Mouse (Mus musculus) liver, postnatal 0 days (tissue): Measurements from ENCODE around the gene Slc25a17. TPM values are rescaled to one million over a fixed set of nuclear protein-coding genes. Genes with fewer than 3 reads are reported as not detected.

Source experiments
- ATAC-seq: fragments of 200-750 bp; cut with Nextera tagmentation; 2 replicates; pipeline ENCODE4 v1.8.0; 2017; ENCODE audit warnings: mild to moderate bottlenecking, moderate library complexity
- DNase-seq: peaks from one replicate; pipeline ENCODE4 v3.0.0-alpha.2; 2016
- H3K27ac ChIP-seq: fragments of 300-500 bp; sonication (generic); 2 replicates; pipeline ENCODE4 v1.5.1; 2014; ENCODE audit warnings: antibody characterized with exemption, moderate library complexity, mild to moderate bottlenecking, low read depth
- H3K27me3 ChIP-seq: fragments of 300-500 bp; sonication (generic); 2 replicates; pipeline ENCODE4 v1.6.1; 2014; ENCODE audit warnings: low read length, control low read depth, mixed read lengths; ENCODE audit not compliant: insufficient read depth
- H3K36me3 ChIP-seq: fragments of 300-500 bp; sonication (generic); replicated peaks from 2 replicates; pipeline ENCODE4 v1.6.1; 2014; ENCODE audit warnings: mild to moderate bottlenecking, control low read depth, low read length, moderate library complexity, mixed read lengths; ENCODE audit not compliant: insufficient read depth
- H3K4me1 ChIP-seq: fragments of 300-500 bp; sonication (generic); 2 replicates; pipeline ENCODE4 v1.6.1; 2014; ENCODE audit warnings: antibody characterized with exemption, mild to moderate bottlenecking, control low read depth; ENCODE audit not compliant: insufficient read depth
- H3K4me2 ChIP-seq: fragments of 300-500 bp; sonication (generic); 2 replicates; pipeline ENCODE4 v1.6.1; 2014; ENCODE audit warnings: low read depth, mild to moderate bottlenecking, low read length, moderate library complexity, mixed read lengths
- H3K4me3 ChIP-seq: fragments of 300-500 bp; sonication (generic); 2 replicates; pipeline ENCODE4 v1.5.1; 2014; ENCODE audit warnings: low read depth, low read length
- H3K9ac ChIP-seq: fragments of 300-500 bp; sonication (generic); replicated peaks from 2 replicates; pipeline ENCODE4 v1.6.1; 2014; ENCODE audit warnings: mild to moderate bottlenecking, moderate library complexity
- H3K9me3 ChIP-seq: fragments of 300-500 bp; sonication (generic); 2 replicates; pipeline ENCODE4 v1.6.1; 2016; ENCODE audit warnings: mild to moderate bottlenecking, control low read depth, low read length, mixed read lengths
- CTCF ChIP-seq: sonication (generic); IDR thresholded peaks from 2 replicates; pipeline ENCODE4 v1.5.1; 2016; ENCODE audit warnings: antibody characterized with exemption, low read depth
- EP300 ChIP-seq: IDR thresholded peaks from 2 replicates; pipeline ENCODE4 v1.6.1; 2016; ENCODE audit warnings: antibody characterized with exemption, low read depth, mild to moderate bottlenecking
- WGBS: fragments of 180-500 bp; shearing (Covaris S2); extraction: QIAGEN DNeasy Blood & Tissue Kit; methylation state at CpG from one replicate; pipeline ENCODE4 v1.1.7; 2014; ENCODE audit not compliant: insufficient replicate concordance; 5-methylcytosine and 5-hydroxymethylcytosine counted together
- polyA plus RNA-seq: library from polyadenylated mRNA; unstranded; fragments of >200 nt; fragmentation: Nextera tagmentation; extraction: Ambion mirVana; gene quantifications from 2 replicates; pipeline ENCODE4 v1.2.1, GENCODE M21; 2015

Gene Slc25a17
- polyA plus RNA-seq, 1 experiment from 2014 or later, result 38.6 TPM

DNA sequence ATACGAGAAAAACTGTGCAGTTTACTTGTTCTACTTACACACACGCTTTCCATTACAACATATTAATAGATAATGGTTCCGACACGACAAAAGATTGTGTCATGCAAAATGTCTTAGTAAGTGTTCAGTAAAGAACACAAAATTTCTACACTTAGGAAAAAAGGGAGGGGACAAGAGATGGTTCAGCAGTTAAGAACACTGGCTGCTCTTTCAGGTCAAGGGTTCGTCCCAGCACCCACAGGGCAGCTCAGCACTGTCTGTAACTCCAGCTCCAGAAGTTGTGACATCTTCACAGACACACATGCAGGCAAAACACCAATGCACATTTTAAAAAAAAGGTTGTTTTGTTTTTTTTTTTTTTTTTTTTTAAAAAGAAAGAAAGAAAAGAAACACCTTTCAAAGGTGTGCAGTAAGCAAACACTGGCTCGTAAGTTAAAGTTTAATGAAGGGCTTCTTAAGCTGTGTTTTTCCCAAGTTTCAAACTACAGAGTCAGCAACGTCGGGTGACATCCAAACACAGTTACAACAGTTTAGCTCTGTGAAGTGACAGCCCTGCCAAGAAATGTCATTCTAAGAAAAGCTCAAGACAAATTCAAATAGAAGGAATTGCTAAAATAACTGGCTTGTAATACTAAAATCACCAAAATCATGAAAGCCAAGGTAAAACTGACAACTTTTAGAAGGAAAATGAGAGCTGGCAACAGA, 33.8 kb upstream of the Slc25a17 start:
- Histone ChIP-seq H3K4me2 (0 out of 2 replicates have a peak overlapping the region, but pooled peaks have one; percentile 6), H3K9me3 (no peaks in the 10 kb centered on the region), H3K4me3 (no peak overlapping the region), H3K27ac (no peak overlapping the region), H3K36me3 (peaks cover 19% of the 10 kb centered on the region), H3K9ac (no peak overlapping the region), H3K4me1 (peaks cover 21% of the 10 kb centered on the region), H3K27me3 (no peaks in the 10 kb centered on the region)
- no peak for DNase-seq
- no peak for ATAC-seq
- whole genome bisulfite sequencing, result 65% methylated on average over 8 of the region's 8 CpGs
- TF ChIP-seq CTCF (no peak), EP300 (no peak)

DNA sequence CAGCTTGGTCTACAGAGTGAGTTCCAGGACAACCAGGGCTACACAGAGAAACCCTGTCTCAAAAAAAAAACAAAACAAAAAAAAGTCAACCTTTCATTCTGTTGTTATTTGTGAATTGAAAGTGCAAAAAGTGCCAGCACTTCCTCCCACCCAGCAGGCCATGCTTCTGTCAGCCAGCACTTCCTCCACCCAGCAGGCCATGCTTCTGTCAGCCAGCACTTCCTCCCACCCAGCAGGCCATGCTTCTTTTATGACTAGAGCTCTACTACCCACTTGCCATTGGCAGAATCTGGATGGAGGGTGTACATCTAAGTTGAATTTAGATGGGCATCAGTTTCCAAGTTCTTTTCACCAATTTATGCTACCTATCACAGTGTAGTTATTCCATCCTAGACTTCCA, 32.4 kb upstream of the Slc25a17 start:
- no peak for DNase-seq
- Histone ChIP-seq H3K27ac (no peak overlapping the region), H3K4me2 (no peak overlapping the region), H3K4me1 (peaks cover 19% of the 10 kb centered on the region), H3K36me3 (peaks cover 27% of the 10 kb centered on the region), H3K27me3 (no peaks in the 10 kb centered on the region), H3K9ac (no peak overlapping the region), H3K4me3 (no peak overlapping the region), H3K9me3 (no peaks in the 10 kb centered on the region)
- no peak for ATAC-seq
- TF ChIP-seq CTCF (no peak), EP300 (no peak)

DNA sequence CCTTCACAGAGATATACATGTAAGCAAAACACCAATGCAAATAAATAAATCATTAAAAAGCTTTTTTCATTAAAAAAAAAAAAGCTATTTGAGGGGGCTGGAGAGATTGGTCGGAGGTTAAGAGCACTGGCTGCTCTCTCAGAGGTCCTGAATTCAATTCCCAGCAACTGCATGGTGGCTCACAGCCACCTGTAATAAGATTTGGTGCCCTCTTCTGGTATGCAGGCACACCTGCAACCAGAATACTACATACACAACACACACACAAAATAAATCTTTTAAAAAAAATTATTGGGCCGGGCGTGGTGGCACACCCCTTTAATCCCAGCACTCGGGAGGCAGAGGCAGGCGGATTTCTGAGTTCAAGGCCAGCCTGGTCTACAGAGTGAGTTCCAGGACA, 25.7 kb upstream of the Slc25a17 start:
- no peak overlapping the region for H3K4me3 ChIP-seq
- 82% methylated on average over 5 of the region's 5 CpGs for WGBS
- TF ChIP-seq CTCF (peak; percentile 52), EP300 (no peak)
- DNase-seq (no peak), ATAC-seq (no peak)
- no peaks in the 10 kb centered on the region for H3K4me1 ChIP-seq
- H3K9ac ChIP-seq, result no peak overlapping the region
- no peaks in the 10 kb centered on the region for H3K27me3 ChIP-seq
- no peak overlapping the region for H3K4me2 ChIP-seq
- peaks cover 62% of the 10 kb centered on the region for H3K36me3 ChIP-seq
- no peak overlapping the region for H3K27ac ChIP-seq
- H3K9me3 ChIP-seq, result no peaks in the 10 kb centered on the region

DNA sequence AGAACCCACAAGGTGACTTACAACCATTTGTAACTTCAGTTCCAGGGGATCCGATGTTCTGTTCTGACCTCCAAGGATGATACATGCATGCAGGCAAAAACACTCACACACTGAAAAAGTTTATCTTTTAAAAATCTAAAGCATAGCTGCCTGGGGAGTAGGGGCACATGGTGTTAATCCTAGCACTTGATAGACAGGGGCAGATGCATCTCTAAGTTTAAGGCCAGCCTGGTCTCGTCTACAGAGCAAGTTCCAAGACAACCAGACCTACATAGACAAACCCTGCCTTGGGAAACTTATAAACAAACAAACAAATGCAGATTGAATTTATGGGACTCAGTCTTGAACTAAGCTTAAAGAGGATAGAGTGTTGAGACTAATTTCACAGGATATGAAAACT, 18.2 kb upstream of the Slc25a17 start:
- Histone ChIP-seq H3K4me2 (no peak overlapping the region), H3K9ac (no peak overlapping the region), H3K9me3 (no peaks in the 10 kb centered on the region), H3K27me3 (no peaks in the 10 kb centered on the region), H3K36me3 (peaks cover 35% of the 10 kb centered on the region), H3K4me1 (no peaks in the 10 kb centered on the region), H3K4me3 (no peak overlapping the region), H3K27ac (no peak overlapping the region)
- ATAC-seq (no peak), DNase-seq (no peak)
- TF ChIP-seq CTCF (no peak), EP300 (no peak)
- WGBS, result 72% methylated on average over 2 of the region's 2 CpGs

DNA sequence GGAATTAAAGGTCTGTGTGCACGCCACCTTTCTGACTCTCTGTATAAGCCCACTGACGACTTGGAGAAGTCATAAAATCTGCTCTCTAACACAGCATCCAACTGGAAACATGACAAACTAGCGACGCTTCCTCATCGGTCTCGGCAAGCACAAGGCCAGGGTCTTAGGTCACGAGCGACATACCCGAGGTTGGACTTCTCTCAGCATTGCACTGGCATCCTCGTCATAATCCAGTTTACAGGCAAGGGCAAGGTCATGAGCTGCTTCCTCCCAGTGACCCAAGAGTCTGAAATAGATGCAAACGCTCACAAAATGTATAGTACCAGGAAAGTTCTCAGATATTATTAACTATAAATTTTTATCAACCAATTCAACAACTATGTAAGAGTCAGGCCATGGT, 14.0 kb upstream of the Slc25a17 start:
- no peaks in the 10 kb centered on the region for H3K27me3 ChIP-seq
- H3K4me3 ChIP-seq, result no peak overlapping the region
- no peak overlapping the region for H3K4me2 ChIP-seq
- H3K36me3 ChIP-seq, result peaks cover 56% of the 10 kb centered on the region
- no peak overlapping the region for H3K9ac ChIP-seq
- H3K27ac ChIP-seq, result no peak overlapping the region
- no peaks in the 10 kb centered on the region for H3K4me1 ChIP-seq
- no peak for TF ChIP-seq EP300
- TF ChIP-seq CTCF, result no peak
- no peaks in the 10 kb centered on the region for H3K9me3 ChIP-seq
- DNase-seq (no peak), ATAC-seq (no peak)
- 80% methylated on average over 11 of the region's 11 CpGs for WGBS

- Histone ChIP-seq H3K4me1 (peaks cover 2% of the 10 kb centered on the region; the same call in 1 of the 2 replicates), H3K36me3 (peaks cover 54% of the 10 kb centered on the region), H3K27ac (no peak overlapping the region), H3K9me3 (no peaks in the 10 kb centered on the region), H3K27me3 (no peaks in the 10 kb centered on the region), H3K9ac (no peak overlapping the region), H3K4me3 (no peak overlapping the region), H3K4me2 (no peak overlapping the region)
- 79% methylated on average over 1 of the region's 1 CpGs for WGBS
- no peak for DNase-seq
- TF ChIP-seq CTCF, result no peak
- no peak for TF ChIP-seq EP300
- no peak for ATAC-seq
These were observed 9.7 kb upstream of the Slc25a17 start for GRCm38 (mm10) chr15:81370356-81370755.

- H3K27ac ChIP-seq, result no peak overlapping the region
- TF ChIP-seq CTCF, result no peak
- no peak for TF ChIP-seq EP300
- H3K9ac ChIP-seq, result no peak overlapping the region
- H3K4me3 ChIP-seq, result no peak overlapping the region
- ATAC-seq (no peak), DNase-seq (no peak)
- no peaks in the 10 kb centered on the region for H3K9me3 ChIP-seq
- peaks cover 2% of the 10 kb centered on the region; the same call in 1 of the 2 replicates for H3K4me1 ChIP-seq
- peaks cover 54% of the 10 kb centered on the region for H3K36me3 ChIP-seq
- WGBS, result 59% methylated on average over 1 of the region's 1 CpGs
- no peak overlapping the region for H3K4me2 ChIP-seq
- no peaks in the 10 kb centered on the region for H3K27me3 ChIP-seq
These were observed 8.0 kb upstream of the Slc25a17 start for GRCm38 (mm10) chr15:81368601-81369000.
